8 mouse cellular contexts compared by ENCODE assay signal in the genomic region with DNA sequence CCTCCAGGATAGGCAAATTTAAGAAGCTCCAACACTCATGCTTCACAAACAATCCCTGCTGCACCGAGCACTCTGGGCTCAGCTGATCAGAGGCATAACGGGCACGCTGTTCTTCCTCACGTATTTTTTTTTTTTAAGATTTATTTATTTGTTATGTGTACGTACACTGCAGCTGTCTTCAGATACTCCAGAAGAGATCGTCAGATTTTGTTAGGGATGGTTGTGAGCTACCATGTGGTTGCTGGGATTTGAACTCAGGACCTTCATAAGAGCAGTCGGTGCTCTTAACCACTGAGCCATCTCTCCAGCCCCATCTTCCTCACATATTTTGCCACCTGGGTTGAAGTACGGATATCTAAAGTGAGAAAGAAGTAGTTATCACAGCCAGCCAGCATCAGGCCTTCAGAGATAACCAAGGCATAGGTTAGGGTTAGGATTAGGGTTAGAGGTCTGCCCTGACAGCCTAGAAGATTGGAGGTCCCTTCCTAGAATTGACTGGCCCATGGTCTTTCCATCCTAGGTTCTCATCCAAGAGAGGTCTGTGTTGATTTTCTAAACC. TPM values are rescaled to one million over a fixed set of nuclear protein-coding genes. Genes with fewer than 3 reads are reported as not detected.
DNase-seq lines count a peak whose midpoint lies in the region; ATAC-seq and TF ChIP-seq lines count a peak whose summit lies in the region.

Rab26 (minus strand) TSS at position 51 of the 559 bp plus-strand sequence.

- intact Hi-C loops in left cerebral cortex, adult 2 months (cut with DNase I), result loop anchor here (2.0 kb wide), 1 partner anchor 15 kb away; the partner anchor contains the start of gene Pkd1
- intact Hi-C loops in gastrocnemius, postnatal 14 days (cut with DNase I; ENCODE audit: low total_unique reads), result loop anchor here (5.0 kb wide), 1 partner anchor 118 kb away; the partner anchor contains the start of gene Slc9a3r2

- H3K27me3 ChIP-seq in forebrain, embryonic 12.5 days, result no peaks in the 10 kb centered on the region
- no peaks in the 10 kb centered on the region for H3K27me3 ChIP-seq in midbrain, postnatal 0 days (ENCODE audit: insufficient read depth, low read length)

- TF ChIP-seq CTCF in left cerebral cortex, adult 2 months (IDR thresholded peaks at IDR 0.05), result no peak
- no peak for TF ChIP-seq CTCF in midbrain, postnatal 0 days (IDR thresholded peaks at IDR 0.05)

- DNase-seq in left cerebral cortex, adult 2 months (ENCODE audit: extremely low spot score in 1 of 2, low spot score in 2 of 2), result no peak
- DNase-seq in left cerebral cortex, adult 9 months (ENCODE audit: low spot score in 2 of 2), result no peak
- no peak for DNase-seq in layer of hippocampus, postnatal 36 days
- DNase-seq in midbrain, postnatal 0 days (ENCODE audit: low spot score), result no peak
- no peak for DNase-seq in gastrocnemius, postnatal 14 days
- no peak for DNase-seq in right cerebral cortex, postnatal 10 days (ENCODE audit: low spot score in 2 of 2)
- DNase-seq in adipocyte (ENCODE audit: low spot score), result no peak

- peak within 1 kb of the TSS; percentile 90 for H3K27ac ChIP-seq in left cerebral cortex, adult 2 months
- H3K27ac ChIP-seq in forebrain, embryonic 12.5 days, result no peak within 1 kb of the TSS
- H3K27ac ChIP-seq in midbrain, postnatal 0 days (ENCODE audit: low read depth, low read length), result peak within 1 kb of the TSS; percentile 47; the same call in 1 of the 2 replicates

- peak within 1 kb of the TSS; percentile 55 for H3K9ac ChIP-seq in forebrain, embryonic 12.5 days
- H3K9ac ChIP-seq in midbrain, postnatal 0 days (replicated peaks; ENCODE audit: low read length, poor library complexity, severe bottlenecking), result peak within 1 kb of the TSS; percentile 61

- H3K4me3 ChIP-seq in left cerebral cortex, adult 2 months, result peak within 1 kb of the TSS; percentile 61
- H3K4me3 ChIP-seq in forebrain, embryonic 12.5 days (replicated peaks), result peak within 1 kb of the TSS; percentile 34
- H3K4me3 ChIP-seq in midbrain, postnatal 0 days (ENCODE audit: low read depth, low read length), result peak within 1 kb of the TSS; percentile 43

- ATAC-seq in forebrain, embryonic 12.5 days (ENCODE audit: low FRiP score), result no peak
- ATAC-seq in midbrain, postnatal 0 days (ENCODE audit: low FRiP score), result no peak

- H3K4me1 ChIP-seq in forebrain, embryonic 12.5 days, result peaks cover 52% of the 10 kb centered on the region
- peaks cover 24% of the 10 kb centered on the region for H3K4me1 ChIP-seq in midbrain, postnatal 0 days (ENCODE audit: insufficient read depth, low read length)

- no peaks in the 10 kb centered on the region for H3K9me3 ChIP-seq in forebrain, embryonic 12.5 days
- H3K9me3 ChIP-seq in midbrain, postnatal 0 days (ENCODE audit: low read length), result no peaks in the 10 kb centered on the region

- peak within 1 kb of the TSS; percentile 63 for H3K4me2 ChIP-seq in forebrain, embryonic 12.5 days
- peak within 1 kb of the TSS; percentile 67 for H3K4me2 ChIP-seq in midbrain, postnatal 0 days (ENCODE audit: low read depth, low read length, poor library complexity, severe bottlenecking)

- peaks cover 20% of the 10 kb centered on the region for H3K36me3 ChIP-seq in forebrain, embryonic 12.5 days (replicated peaks)
- no peaks in the 10 kb centered on the region for H3K36me3 ChIP-seq in midbrain, postnatal 0 days (ENCODE audit: insufficient read depth, low read length)

- WGBS in forebrain, embryonic 12.5 days, result 89% methylated on average over 8 of the region's 8 CpGs
- 83% methylated on average over 8 of the region's 8 CpGs for WGBS in midbrain, postnatal 0 days

RNA-seq across cellular contexts. Expression of gene Rab26, which starts in this region (rescaled TPM):
- total RNA-seq in left cerebral cortex, adult 2 months (2021), result 10 to 100 TPM; 53.6 to 54.1 TPM
- 1.7 and 1.9 TPM in 2 replicates for polyA plus RNA-seq in forebrain, embryonic 12.5 days (2016; fragmentation: Nextera tagmentation; extraction: Ambion mirVana)
- total RNA-seq in layer of hippocampus, postnatal 36 days (2021), result 10 to 100 TPM; 72.9 to 76.8 TPM
- total RNA-seq in midbrain, postnatal 0 days (2014; rRNA removed), result 4.4 and 7.6 TPM in 2 replicates
- 15.5 and 17.7 TPM in 2 replicates for polyA plus RNA-seq in midbrain, postnatal 0 days (2015; fragmentation: Nextera tagmentation; extraction: Ambion mirVana)
- under 1 TPM; 0.21 to 0.27 TPM for total RNA-seq in gastrocnemius, postnatal 14 days (2021)
